In genomic region chr2:20443671-20444440, GRCm38 (mm10) we compare ENCODE assay signal across 11 mouse cellular contexts.
DNase-seq lines count a peak whose midpoint lies in the region; ATAC-seq lines count a peak whose summit lies in the region.
"Had no signal": no experiment of that assay in that cellular context is flagged by ENCODE, and none has a peak within 500 bp of the region (broad histone marks: within the 10 kb centered on the region; RNA-seq: fewer than 3 reads in every experiment).

No protein-coding gene starts in this region.

- H3K4me2 ChIP-seq in hindbrain, embryonic 12.5 days (replicated peaks) = no peak overlapping the region
- H3K4me2 ChIP-seq in hindbrain, embryonic 11.5 days (replicated peaks; ENCODE audit: low read depth, low read length) = no peak overlapping the region
- H3K4me2 ChIP-seq in intestine, embryonic 16.5 days (ENCODE audit: low read depth, low read length) = no peak overlapping the region
- no peak overlapping the region for H3K4me2 ChIP-seq in liver, embryonic 12.5 days
- H3K4me2 ChIP-seq: limb, embryonic 13.5 days had no signal

- no peak overlapping the region for H3K4me3 ChIP-seq in hindbrain, embryonic 12.5 days
- no peak overlapping the region for H3K4me3 ChIP-seq in hindbrain, embryonic 11.5 days (ENCODE audit: low read depth, low read length)
- no peak overlapping the region for H3K4me3 ChIP-seq in intestine, embryonic 16.5 days (ENCODE audit: low read length)
- no peak overlapping the region for H3K4me3 ChIP-seq in liver, embryonic 12.5 days
- H3K4me3 ChIP-seq: limb, embryonic 13.5 days had no signal

- no peaks in the 10 kb centered on the region for H3K36me3 ChIP-seq in hindbrain, embryonic 12.5 days
- H3K36me3 ChIP-seq in hindbrain, embryonic 11.5 days (ENCODE audit: control insufficient read depth, insufficient read depth, low read length) = no peaks in the 10 kb centered on the region
- no peaks in the 10 kb centered on the region for H3K36me3 ChIP-seq in intestine, embryonic 16.5 days (ENCODE audit: control insufficient read depth, insufficient read depth, low read length)
- H3K36me3 ChIP-seq in liver, embryonic 12.5 days = no peaks in the 10 kb centered on the region
- H3K36me3 ChIP-seq: limb, embryonic 13.5 days had no signal

- DNase-seq in hindbrain, embryonic 11.5 days (ENCODE audit: low spot score) = no peak
- peak; percentile 37 for DNase-seq in embryo, embryonic 11 days
- DNase-seq in natural killer cell, adult 2 months (ENCODE audit: low spot score in 2 of 2) = no peak
- no peak for DNase-seq in cerebellum, postnatal 10 days
- no peak for DNase-seq in left cerebral cortex, adult 18-20 months (ENCODE audit: low spot score in 2 of 2)
- DNase-seq: thymus, postnatal 14 days had no signal

- H3K9ac ChIP-seq in hindbrain, embryonic 12.5 days = no peak overlapping the region
- no peak overlapping the region for H3K9ac ChIP-seq in hindbrain, embryonic 11.5 days (ENCODE audit: low read depth, low read length)
- H3K9ac ChIP-seq in intestine, embryonic 16.5 days (ENCODE audit: low read depth, low read length) = no peak overlapping the region
- H3K9ac ChIP-seq in liver, embryonic 12.5 days = no peak overlapping the region
- H3K9ac ChIP-seq: limb, embryonic 13.5 days had no signal

- WGBS in hindbrain, embryonic 12.5 days = 62% methylated on average over 10 of the region's 10 CpGs
- WGBS in hindbrain, embryonic 11.5 days = 68% methylated on average over 10 of the region's 10 CpGs
- 48% methylated on average over 10 of the region's 10 CpGs for WGBS in intestine, embryonic 16.5 days
- 42% methylated on average over 10 of the region's 10 CpGs for WGBS in liver, embryonic 12.5 days (ENCODE audit: insufficient replicate concordance)

- H3K9me3 ChIP-seq in hindbrain, embryonic 12.5 days (replicated peaks) = no peaks in the 10 kb centered on the region
- no peaks in the 10 kb centered on the region for H3K9me3 ChIP-seq in hindbrain, embryonic 11.5 days (ENCODE audit: control insufficient read depth, low read length)
- H3K9me3 ChIP-seq in intestine, embryonic 16.5 days (ENCODE audit: control insufficient read depth, low read length) = no peaks in the 10 kb centered on the region
- no peaks in the 10 kb centered on the region for H3K9me3 ChIP-seq in liver, embryonic 12.5 days (replicated peaks)
- H3K9me3 ChIP-seq: limb, embryonic 13.5 days had no signal

- no peaks in the 10 kb centered on the region for H3K27me3 ChIP-seq in hindbrain, embryonic 12.5 days
- H3K27me3 ChIP-seq in hindbrain, embryonic 11.5 days (ENCODE audit: control insufficient read depth, insufficient read depth, low read length) = no peaks in the 10 kb centered on the region
- H3K27me3 ChIP-seq in intestine, embryonic 16.5 days (replicated peaks; ENCODE audit: control insufficient read depth, insufficient read depth, low read length) = no peaks in the 10 kb centered on the region
- H3K27me3 ChIP-seq in liver, embryonic 12.5 days (replicated peaks) = no peaks in the 10 kb centered on the region
- H3K27me3 ChIP-seq: limb, embryonic 13.5 days had no signal

- H3K4me1 ChIP-seq in hindbrain, embryonic 12.5 days = no peaks in the 10 kb centered on the region
- H3K4me1 ChIP-seq in hindbrain, embryonic 11.5 days (replicated peaks; ENCODE audit: control insufficient read depth, insufficient read depth, low read length) = no peaks in the 10 kb centered on the region
- peaks cover 6% of the 10 kb centered on the region; the same call in 1 of the 2 replicates for H3K4me1 ChIP-seq in intestine, embryonic 16.5 days (ENCODE audit: control insufficient read depth, insufficient read depth, low read length)
- H3K4me1 ChIP-seq in liver, embryonic 12.5 days = peaks cover 7% of the 10 kb centered on the region; the same call in 1 of the 2 replicates

- H3K27ac ChIP-seq in hindbrain, embryonic 12.5 days = no peak overlapping the region
- no peak overlapping the region for H3K27ac ChIP-seq in hindbrain, embryonic 11.5 days (ENCODE audit: low read depth, low read length)
- H3K27ac ChIP-seq in intestine, embryonic 16.5 days (ENCODE audit: low read length) = peak overlapping the region; percentile 27
- H3K27ac ChIP-seq in liver, embryonic 12.5 days = peak overlapping the region; percentile 56; the same call in 1 of the 2 replicates
- H3K27ac ChIP-seq: limb, embryonic 13.5 days had no signal

- ATAC-seq in hindbrain, embryonic 12.5 days (ENCODE audit: low FRiP score) = 0 out of 2 replicates have a peak, but pooled peaks have one; percentile 38
- ATAC-seq in hindbrain, embryonic 11.5 days (ENCODE audit: low FRiP score) = no peak
- peak; percentile 28; the same call in 1 of the 2 replicates for ATAC-seq in intestine, embryonic 16.5 days
- ATAC-seq in liver, embryonic 12.5 days = no peak
- ATAC-seq: hindbrain, embryonic 16.5 days had no signal

Comparison
In these comparisons a context has a peak if more than half of its experiments do, and no peak if none do; other contexts are left out.
1. ATAC-seq: peak in hindbrain, embryonic 12.5 days (single experiment) and intestine, embryonic 16.5 days (single experiment); none in hindbrain, embryonic 11.5 days (single experiment) and liver, embryonic 12.5 days (single experiment).
2. H3K27ac ChIP-seq: peak in intestine, embryonic 16.5 days (single experiment) and liver, embryonic 12.5 days (single experiment); none in hindbrain, embryonic 12.5 days (single experiment) and hindbrain, embryonic 11.5 days (single experiment).